Mouse (Mus musculus) liver, embryonic 14.5 days (tissue): ENCODE data around the gene Tnn.

ENCODE experiments used
- CTCF ChIP-seq: IDR thresholded peaks from 2 replicates; pipeline ENCODE4 v1.5.1; 2016; ENCODE audit warnings: antibody characterized with exemption, low read depth, control low read depth
- EP300 ChIP-seq: IDR thresholded peaks from 2 replicates; pipeline ENCODE4 v1.6.1; 2016; ENCODE audit warnings: antibody characterized with exemption, low read depth

DNA sequence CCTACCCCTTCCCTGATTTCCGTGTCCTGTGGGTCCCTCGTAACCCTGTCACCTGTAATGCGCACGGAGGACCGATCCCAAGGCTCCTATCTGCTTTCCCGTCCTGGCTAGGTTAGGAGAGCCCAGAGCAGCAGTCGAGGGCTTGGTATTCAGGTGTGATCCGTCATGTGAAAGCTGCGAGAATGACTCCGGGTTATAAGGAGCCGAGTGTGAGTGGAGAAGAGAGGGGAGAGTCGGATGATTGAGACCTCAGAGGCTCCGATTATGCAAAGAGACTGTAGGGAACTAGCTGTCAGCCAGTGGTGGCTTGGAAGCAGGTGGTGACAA is 41.9 kb upstream of the Tnn start:
- no peak for TF ChIP-seq CTCF
- no peak for TF ChIP-seq EP300
